Mouse (Mus musculus): ENCODE data around the gene Brpf3.
A peak's percentile ranks its signal among the peaks of the same experiment; 100 is the strongest.

DNA sequence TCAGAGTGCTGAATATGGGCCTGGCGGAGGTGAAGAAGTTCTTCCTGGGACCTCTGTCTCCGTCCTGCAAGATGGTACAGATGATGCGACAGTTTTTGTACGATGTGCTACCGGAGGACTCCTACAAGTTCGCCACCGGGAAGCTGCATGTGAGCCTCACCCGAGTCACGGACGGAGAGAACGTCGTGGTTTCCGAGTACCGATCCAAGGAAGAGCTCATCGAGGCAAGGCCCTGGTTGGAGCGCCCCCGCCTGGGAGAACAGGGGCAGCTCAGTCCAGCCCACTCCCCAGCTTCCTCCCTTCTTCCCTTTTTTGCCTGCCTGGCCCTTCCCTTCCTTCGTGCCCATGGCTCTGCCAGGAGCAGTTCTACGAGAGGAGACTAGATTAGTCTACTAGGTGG, 75.9 kb downstream of the Brpf3 start:
- TF ChIP-seq EP300 (IDR thresholded peaks at IDR 0.05; ENCODE audit: low read depth) (no peak), CTCF (IDR thresholded peaks at IDR 0.05; ENCODE audit: low read depth) (peak; percentile 66)

All from liver, embryonic 14.5 days (tissue).